Mouse (Mus musculus) gastrocnemius, postnatal 14 days (tissue): Measurements from ENCODE around the gene Ugt1a5. TPM values are rescaled to one million over a fixed set of nuclear protein-coding genes. Genes with fewer than 3 reads are reported as not detected.
A peak's percentile ranks its signal among the peaks of the same experiment; 100 is the strongest.
"Not testable (repeated sequence)": the region's sequence is repeated elsewhere in the genome, so short reads cannot be mapped to it uniquely, and the experiment has no call there.

ENCODE experiments used
- DNase-seq: peaks from one replicate; pipeline ENCODE4 v3.0.0; 2021; ENCODE audit warnings: mixed read lengths
- intact Hi-C: fragments of 180-260 bp; cut with DNase I; formaldehyde crosslinking; loops from one replicate; pipeline ENCODE4 v1.15.1; 2025; ENCODE audit warnings: low total_unique reads
- long read RNA-seq, 2 experiments: library from polyadenylated mRNA; stranded (forward); transcript quantifications; one replicate each; pipeline ENCODE4 v2.0.0; 2021
- total RNA-seq, 2 experiments: library from RNA; stranded (reverse); gene quantifications; 2 replicates each; pipeline ENCODE4 v1.2.3; 2021

Gene Ugt1a5
- under 1 TPM; 0.14 to 0.33 TPM for total RNA-seq
- long read RNA-seq, experiment 1: 0 reads
- long read RNA-seq, experiment 2: 0 reads

DNA sequence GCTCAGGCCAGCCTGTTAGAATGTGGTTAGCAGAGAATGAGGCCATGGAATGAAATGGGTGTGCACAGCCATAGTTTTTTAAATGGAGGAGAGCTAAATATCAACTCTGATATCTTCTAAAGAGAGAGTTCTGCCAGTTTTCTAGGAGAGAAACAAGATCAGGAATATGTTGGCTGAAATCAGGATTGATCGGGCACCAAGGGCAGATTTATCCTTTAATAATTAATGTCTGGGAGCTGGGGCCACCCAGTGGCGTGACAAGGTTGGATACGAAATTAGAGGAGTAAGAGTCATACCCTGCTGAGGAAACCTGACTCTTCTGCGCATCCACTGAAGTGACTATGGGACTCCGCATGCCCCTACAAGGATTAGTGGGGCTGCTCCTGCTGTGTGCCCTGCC is at the start of gene Ugt1a5:
Ugt1a5 (plus strand) TSS at position 302 of the 400 bp plus-strand sequence.
- DNase-seq: no peak
- intact Hi-C loops: no loop called here

DNA sequence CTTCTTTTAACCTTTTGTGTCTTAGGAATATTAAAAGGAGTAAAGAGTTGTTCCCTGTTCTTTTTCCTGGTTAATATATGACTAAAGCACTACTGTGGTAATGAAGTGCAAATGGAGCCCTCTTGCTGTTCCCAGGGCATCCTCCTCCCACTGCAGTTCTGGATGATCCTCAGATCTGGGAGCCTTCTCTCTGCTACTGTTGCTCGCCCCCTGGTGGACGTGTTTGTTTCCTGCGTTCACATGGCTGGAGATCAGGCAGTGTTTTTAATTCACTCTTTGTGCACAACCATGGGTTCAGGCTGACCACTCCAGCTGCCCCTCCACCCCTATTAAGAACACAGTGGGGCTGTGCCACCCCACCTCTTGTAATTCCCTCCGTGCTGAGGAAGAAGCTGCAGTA is 45.3 kb upstream of the Ugt1a5 start:
- intact Hi-C loops: not testable (repeated sequence)

DNA sequence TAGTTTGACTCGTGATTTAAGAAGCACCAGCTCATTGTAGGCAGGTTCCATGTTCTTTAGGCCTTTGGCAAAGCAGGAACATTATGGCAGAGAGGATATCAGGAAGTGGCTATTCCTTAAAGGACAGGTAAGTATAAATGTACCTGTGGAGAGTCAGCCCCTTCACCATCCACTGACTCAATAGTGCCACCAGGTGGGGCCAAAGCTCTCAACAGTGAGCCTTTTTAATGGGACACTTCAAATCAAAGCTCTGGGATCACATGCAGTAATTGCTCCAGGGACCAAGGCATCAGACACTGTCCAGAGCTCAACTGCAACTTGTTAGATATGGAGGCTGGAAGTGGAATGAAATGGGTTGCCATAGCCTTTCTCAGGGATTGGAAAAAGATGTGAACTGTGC is 44.3 kb upstream of the Ugt1a5 start:
- intact Hi-C loops, DNase-seq: not testable (repeated sequence)

More for the DNA sequence above, 45.3 kb upstream of the Ugt1a5 start:
- DNase-seq: not testable (repeated sequence)

DNA sequence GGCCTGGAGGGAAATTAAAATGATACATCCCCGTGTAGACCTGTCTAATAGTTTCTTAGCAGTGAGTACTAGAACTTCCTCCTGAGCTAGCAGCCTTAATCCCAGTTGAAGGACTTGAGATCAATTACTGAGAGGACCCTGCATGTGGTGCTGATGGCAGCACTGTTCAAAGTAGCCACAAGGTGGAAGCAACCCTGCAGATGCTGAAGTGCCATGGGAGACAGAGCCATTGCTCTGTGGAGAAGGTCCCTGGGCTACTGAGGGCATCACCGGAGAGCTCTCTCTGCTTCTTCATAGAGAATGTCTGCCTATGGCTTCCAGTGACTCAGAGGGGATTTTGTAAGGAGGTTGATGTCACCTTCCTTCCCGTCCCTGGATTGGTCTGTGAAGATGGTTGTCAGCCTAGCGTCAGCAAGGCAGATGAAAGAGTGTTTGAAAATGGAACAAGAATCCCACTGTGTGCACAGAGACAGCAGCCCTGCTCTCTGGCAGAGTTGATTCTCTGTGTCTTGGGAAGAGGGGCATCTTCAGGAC is 39.9 kb upstream of the Ugt1a5 start:
- intact Hi-C loops, DNase-seq: not testable (repeated sequence)

DNA sequence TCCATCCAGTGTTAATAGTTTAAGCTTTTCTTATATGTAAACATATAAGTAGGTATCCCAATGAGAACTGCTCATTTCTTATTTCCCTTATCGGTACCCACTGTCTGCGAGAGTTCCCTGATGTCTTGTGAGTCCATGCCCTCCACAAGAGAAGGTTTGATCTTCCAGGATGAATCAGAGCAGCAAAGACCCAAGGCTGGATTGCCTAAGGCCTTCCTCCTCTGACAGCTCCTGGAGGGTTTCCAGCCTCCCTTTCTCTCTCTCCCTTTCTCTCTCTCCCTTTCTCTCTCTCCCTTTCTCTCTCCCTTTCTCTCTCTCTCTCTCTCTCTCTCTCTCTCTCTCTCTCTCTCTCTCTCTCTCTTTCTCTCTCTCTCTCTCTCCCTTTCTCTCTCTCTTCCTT is 36.7 kb upstream of the Ugt1a5 start:
- DNase-seq, intact Hi-C loops: not testable (repeated sequence)

DNA sequence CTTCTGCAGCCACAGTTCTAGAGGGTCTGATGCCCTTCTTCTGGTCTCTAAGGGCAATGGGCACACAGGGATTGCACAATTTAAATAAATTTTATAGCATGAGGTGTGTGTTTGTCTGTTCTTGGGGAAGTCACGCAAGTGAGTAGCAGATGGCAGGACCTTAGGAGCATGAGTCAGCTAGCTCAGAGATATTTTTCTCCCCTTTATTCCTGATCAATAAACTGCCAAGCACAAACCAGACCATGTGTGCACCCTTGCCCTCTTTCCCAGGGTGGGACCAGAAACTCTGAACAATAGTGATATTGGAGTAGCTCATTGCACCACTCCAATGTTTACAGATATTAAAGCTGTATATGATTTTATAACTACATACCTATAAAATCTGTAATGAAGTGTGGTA is 35.6 kb upstream of the Ugt1a5 start:
- intact Hi-C loops, DNase-seq: not testable (repeated sequence)

DNA sequence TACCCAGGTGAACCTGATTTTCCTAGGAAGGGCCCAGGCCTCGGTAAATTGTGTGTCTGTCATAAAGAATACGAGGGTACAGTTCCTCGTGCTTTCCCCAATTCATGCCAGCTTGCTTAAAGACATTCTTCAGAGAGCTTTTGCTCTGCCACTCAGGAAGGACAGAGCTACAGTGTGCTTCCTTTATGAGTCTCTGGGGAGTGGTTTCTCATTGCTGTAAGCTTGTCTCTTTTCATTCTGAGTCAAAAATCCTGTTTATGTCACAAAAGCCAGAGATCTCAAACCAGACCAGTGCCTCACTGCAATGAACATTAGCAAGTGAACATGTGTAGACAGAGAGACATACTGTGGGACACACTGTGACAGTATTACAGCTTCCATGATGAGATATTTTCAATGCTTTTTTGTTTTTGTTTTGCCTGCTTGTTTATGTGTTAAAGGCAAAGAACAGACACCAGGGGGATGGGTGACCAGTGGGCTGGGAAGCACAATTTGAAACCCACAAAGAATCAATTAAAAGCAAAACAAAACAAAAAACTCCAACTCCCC is 31.8 kb upstream of the Ugt1a5 start:
- intact Hi-C loops: no loop called here
- no peak for DNase-seq

DNA sequence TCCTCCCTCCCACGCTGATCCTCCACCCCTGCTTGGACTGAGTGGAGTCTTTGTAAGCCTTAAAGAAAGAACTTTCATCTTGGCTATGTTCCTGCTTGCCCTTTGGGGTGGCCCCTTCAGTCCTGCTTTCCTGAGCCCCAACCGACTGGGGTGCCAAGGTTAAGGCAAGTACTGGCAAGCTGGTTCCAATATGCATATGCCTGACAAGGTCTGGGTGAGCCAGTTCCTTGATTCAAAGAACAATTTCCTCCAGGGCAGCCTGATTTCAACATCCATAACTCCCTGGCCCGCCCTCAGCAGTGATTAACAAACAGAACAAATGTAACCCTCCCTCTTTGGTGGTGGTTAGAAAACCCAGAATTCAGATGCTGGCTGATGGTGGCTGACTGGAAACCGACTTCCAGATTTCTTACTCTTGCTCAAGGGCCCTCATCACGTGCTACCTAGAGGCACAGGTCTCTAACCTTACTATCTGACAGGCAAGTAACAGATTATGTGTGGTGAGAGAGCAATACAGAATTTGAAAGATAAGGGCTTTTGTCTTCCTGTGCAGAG is 31.3 kb upstream of the Ugt1a5 start, which contains the start of gene Ugt1a6a:
Ugt1a6a (plus strand) TSS at position 353 of the 555 bp plus-strand sequence.
- intact Hi-C loops: not testable (repeated sequence)

GRCm38 (mm10) chr1:88135229-88135904 is 30.4 kb upstream of the Ugt1a5 start:
- DNase-seq, intact Hi-C loops: not testable (repeated sequence)

More for the DNA sequence above, 31.3 kb upstream of the Ugt1a5 start, which contains the start of gene Ugt1a6a:
- peak; percentile 7 for DNase-seq

GRCm38 (mm10) chr1:88136646-88137045 is 29.2 kb upstream of the Ugt1a5 start:
- intact Hi-C loops: no loop called here

DNA sequence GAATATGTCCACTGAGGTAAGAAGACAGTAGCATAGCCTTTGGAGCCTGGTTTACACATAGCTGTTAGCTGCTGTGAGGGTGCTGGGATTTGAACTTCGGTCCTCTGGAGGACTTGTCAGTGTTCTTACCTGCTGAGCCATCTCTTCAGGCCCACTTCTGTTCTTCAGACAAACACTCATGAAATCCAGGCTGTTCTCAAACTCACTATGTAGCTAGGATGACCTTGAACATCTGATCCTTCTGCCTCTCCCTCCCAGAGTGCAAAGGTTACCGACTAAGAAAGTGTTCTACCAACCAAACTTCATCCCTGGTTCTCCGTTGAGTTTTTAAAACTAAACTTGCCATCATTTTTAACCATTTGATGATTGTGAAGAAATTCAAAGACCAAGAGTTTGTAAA is 28.5 kb upstream of the Ugt1a5 start:
- intact Hi-C loops: no loop called here

More at GRCm38 (mm10) chr1:88136646-88137045, 29.2 kb upstream of the Ugt1a5 start:
- DNase-seq: no peak

DNA sequence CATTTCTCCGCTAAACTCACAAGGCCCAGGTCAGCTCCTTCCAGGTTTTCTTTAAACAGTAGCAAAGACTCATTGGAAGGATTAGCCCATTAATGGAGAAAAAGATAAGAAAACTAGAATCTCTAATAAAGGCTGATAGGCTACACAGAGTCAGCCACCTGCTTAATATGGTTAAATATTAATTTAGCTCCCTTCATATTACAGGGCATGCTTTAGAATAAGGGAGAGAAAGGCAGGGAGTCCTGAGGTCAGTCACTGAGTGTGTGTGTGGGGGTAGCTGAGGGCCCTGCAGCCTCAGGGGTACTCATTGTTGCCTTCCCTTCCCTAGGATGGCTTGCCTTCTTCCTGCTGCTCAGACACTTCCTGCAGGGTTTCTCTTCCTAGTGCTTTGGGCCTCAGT is 27.7 kb upstream of the Ugt1a5 start:
- DNase-seq: no peak
- intact Hi-C loops: no loop called here

More for the DNA sequence above, 28.5 kb upstream of the Ugt1a5 start:
- no peak for DNase-seq

- intact Hi-C loops, DNase-seq: not testable (repeated sequence)
These were observed 25.3 kb upstream of the Ugt1a5 start for GRCm38 (mm10) chr1:88140492-88140891.

GRCm38 (mm10) chr1:88143966-88144675 is 21.7 kb upstream of the Ugt1a5 start:
- intact Hi-C loops: not testable (repeated sequence)
- peak; percentile 33 for DNase-seq

GRCm38 (mm10) chr1:88145278-88145677 is 20.5 kb upstream of the Ugt1a5 start:
- intact Hi-C loops, DNase-seq: not testable (repeated sequence)

DNA sequence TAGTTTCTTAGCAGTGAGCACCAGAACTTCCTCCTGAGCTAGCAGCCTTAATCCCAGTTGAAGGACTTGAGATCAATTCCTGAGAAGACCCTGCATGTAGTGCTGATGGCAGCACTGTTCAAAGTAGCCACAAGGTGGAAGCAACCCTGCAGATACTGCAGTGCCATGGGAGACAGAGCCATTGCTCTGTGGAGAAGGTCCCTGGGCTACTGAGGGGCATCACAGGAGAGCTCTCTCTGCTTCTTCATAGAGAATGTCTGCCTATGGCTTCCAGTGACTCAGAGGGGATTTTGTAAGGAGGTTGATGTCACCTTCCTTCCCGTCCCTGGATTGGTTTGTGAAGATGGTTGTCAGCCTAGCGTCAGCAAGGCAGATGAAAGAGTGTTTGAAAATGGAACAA is 15.7 kb upstream of the Ugt1a5 start:
- DNase-seq, intact Hi-C loops: not testable (repeated sequence)

DNA sequence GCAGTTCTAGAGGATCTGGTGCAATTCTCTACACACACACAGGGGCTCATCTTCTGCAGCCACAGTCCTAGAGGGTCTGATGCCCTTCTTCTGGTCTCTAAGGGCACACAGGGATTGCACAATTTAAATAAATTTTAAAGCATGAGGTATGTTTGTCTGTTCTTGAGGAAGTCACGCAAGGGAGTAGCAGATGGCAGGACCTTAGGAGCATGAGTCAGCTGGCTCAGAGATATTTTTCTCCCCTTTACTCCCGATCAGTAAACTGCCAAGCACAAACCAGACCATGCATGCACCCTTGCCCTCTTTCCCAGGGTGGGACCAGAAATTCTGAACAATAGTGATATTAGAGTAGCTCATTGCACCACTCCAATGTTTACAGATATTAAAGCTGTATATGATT is 7.4 kb upstream of the Ugt1a5 start:
- no peak for DNase-seq
- intact Hi-C loops: no loop called here

DNA sequence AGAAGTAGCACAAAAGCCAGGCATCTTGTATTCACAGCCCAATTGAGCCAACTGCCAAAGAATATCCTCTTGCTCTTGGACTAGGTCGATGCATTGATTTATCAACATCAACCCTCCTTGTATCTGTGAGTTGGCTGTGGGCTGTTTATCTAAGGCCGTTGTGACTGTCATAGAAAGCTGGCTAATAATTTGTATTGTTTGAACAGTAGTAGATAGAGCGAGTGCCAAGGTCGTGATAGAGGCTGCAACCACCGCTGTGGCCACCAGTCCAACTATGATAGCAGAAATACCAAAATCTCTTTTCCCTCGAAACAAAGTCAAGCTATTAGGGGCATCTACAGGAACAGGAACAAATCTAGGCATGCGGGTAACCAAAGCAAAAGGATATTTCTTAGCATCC is 6.4 kb downstream of the Ugt1a5 start:
- DNase-seq, intact Hi-C loops: not testable (repeated sequence)

- intact Hi-C loops: no loop called here
- no peak for DNase-seq
These were observed 13.8 kb downstream of the Ugt1a5 start for GRCm38 (mm10) chr1:88179657-88180056.
